Mouse (Mus musculus) brain, embryonic 14.5 days (tissue): Measurements from ENCODE around the gene Myod1.

Source experiments
- CTCF ChIP-seq: fragments of 200-500 bp; IDR thresholded peaks from 2 replicates; pipeline ENCODE4 v1.5.1; 2012; ENCODE audit warnings: inconsistent platforms, mild to moderate bottlenecking, moderate library complexity, borderline replicate concordance; ENCODE audit not compliant: insufficient read depth, insufficient read length; ENCODE audit errors: extremely low read depth
- POLR2A ChIP-seq: fragments of 200-500 bp; IDR thresholded peaks from 2 replicates; pipeline ENCODE4 v1.6.1; 2012; ENCODE audit warnings: mild to moderate bottlenecking, inconsistent platforms, borderline replicate concordance; ENCODE audit not compliant: poor library complexity, insufficient read depth, insufficient read length, severe bottlenecking; ENCODE audit errors: extremely low read depth

- no peak for TF ChIP-seq CTCF
- no peak for TF ChIP-seq POLR2A
Measured at GRCm38 (mm10) chr7:46412823-46413222, 36.5 kb downstream of the Myod1 start.
